Mouse (Mus musculus) bone marrow macrophage, adult 2 months (primary cell): ENCODE results near the gene Zfp213. TPM values are rescaled to one million over a fixed set of nuclear protein-coding genes. Genes with fewer than 3 reads are reported as not detected.

Experiments used
- H3K27ac ChIP-seq: 2 replicates; pipeline ENCODE4 v1.5.1; 2012; ENCODE audit warnings: low read depth, low read length; ENCODE audit not compliant: insufficient read depth
- H3K4me1 ChIP-seq: 2 replicates; pipeline ENCODE4 v1.6.1; 2012; ENCODE audit warnings: low read length; ENCODE audit not compliant: control insufficient read depth, insufficient read depth
- H3K4me3 ChIP-seq: 2 replicates; pipeline ENCODE4 v1.5.1; 2012; ENCODE audit warnings: mild to moderate bottlenecking, low read length, moderate library complexity; ENCODE audit not compliant: insufficient read depth
- CTCF ChIP-seq: IDR thresholded peaks from 2 replicates; pipeline ENCODE4 v1.5.1; 2012; ENCODE audit warnings: low read depth, mild to moderate bottlenecking, low read length, moderate library complexity
- POLR2A ChIP-seq: IDR thresholded peaks from 2 replicates; pipeline ENCODE4 v1.6.1; 2012; ENCODE audit warnings: mild to moderate bottlenecking, low read depth, low read length, borderline replicate concordance
- polyA plus RNA-seq: library from polyadenylated mRNA; stranded (reverse); fragments of >200 nt; gene quantifications from 2 replicates; pipeline ENCODE4 v1.2.4, GENCODE M21; 2012; ENCODE audit not compliant: missing spikeins, insufficient read depth, insufficient read length

Zfp213 gene
- polyA plus RNA-seq, 1 experiment: 4.1 TPM

DNA sequence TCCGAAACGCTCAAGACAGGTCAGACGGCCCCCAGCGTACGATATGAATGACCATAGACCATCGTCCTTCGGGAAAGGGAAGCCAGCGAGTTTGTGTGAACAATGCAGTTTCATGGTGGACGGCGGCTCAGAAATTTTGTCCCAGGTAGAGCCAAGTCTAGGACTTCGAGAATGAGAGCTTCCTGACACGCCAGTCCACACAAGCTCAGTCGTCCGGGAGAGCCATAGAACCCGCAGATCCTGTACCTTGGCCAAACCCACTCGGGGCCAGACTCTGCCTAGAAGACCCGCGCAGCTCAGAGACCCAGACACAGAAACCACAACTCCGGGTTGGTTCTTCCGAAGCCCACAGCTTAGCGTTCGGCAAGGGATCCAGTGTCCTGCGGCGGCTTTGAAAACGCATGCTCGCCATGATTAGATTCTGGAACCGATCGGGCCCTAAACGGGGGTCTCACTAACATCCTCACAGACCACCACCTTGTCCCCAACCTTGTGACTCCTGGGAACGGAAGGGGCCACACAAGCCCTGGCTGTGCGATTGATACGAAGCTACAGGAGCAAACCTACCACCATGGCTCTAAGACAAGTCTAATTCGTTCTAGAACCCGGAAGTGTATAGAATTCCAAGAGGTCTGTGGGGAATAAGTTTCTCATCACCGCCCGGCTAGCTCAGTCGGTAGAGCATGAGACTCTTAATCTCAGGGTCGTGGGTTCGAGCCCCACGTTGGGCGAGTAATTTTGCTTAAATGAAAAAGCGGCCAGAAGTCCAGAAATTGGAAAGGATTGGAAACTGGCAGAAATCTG is 17.1 kb downstream of the Zfp213 start:
- peaks cover 3% of the 10 kb centered on the region; the same call in 1 of the 2 replicates for H3K4me1 ChIP-seq
- peak overlapping the region; percentile 61 for H3K27ac ChIP-seq
- peak overlapping the region; percentile 90 for H3K4me3 ChIP-seq
- TF ChIP-seq CTCF: no peak
- no peak for TF ChIP-seq POLR2A

DNA sequence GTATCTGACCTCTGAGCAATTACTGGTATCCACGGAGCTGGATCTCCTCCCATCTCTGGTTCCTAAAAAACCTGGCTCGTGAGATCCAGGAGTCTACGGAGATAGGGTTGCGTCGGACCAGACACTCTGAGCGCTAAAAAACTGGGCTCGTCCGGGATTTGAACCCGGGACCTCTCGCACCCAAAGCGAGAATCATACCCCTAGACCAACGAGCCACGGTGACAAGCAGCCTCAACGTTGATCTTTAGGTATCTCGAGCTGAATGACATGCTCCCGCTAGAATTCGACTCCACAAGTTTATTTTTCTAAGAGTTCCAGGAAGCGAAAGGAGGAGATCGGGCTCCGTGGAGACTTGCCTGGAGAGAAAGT is 17.7 kb downstream of the Zfp213 start:
- H3K4me1 ChIP-seq: 0 out of 2 replicates have a peak, but pooled peaks cover under 1% of the 10 kb centered on the region

DNA sequence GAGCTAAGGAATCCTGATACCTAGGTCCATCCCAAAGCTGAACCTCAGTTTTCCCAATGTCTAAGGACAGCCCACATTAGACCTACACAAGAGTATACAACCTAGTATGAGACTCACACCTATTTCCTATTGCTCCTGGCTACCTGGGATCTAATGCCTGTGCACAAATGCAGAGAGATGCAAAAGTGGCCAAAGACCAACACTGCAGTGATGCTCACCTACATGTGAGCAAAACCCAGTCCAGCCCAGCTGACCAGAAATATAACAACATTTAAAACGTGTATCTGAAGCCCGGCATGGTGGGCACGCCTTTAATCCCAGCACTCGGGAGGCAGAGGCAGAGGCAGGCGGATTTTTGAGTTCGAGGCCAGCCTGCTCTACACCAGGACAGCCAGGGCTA is 18.2 kb downstream of the Zfp213 start:
- Histone ChIP-seq H3K27ac (no peak overlapping the region), H3K4me1 (no peaks in the 10 kb centered on the region), H3K4me3 (peak overlapping the region; percentile 90; the same call in 1 of the 2 replicates)
- TF ChIP-seq POLR2A: no peak
- no peak for TF ChIP-seq CTCF

More for the DNA sequence above, 17.7 kb downstream of the Zfp213 start:
- TF ChIP-seq CTCF (no peak), POLR2A (no peak)
- H3K4me3 ChIP-seq: peak overlapping the region; percentile 90
- H3K27ac ChIP-seq: peak overlapping the region; percentile 61

DNA sequence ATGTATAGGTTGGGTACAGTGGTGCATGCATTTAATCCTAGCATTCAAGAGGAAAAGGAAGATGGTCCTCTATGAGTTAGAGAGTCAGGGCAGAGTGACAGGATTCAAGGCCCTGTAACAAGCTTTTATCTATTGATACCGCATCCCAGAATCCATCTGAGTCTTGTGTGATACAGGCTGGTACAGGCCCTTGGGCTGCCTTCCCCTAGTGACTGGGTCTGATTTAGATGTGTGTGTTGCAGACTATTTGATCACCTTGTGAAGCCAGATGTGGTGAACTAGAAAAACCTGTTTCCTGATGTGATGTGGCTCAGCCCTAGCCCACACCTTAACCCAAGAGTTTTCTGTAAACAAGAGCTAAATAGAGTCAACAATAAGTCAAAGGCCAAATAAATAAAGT is 19.3 kb downstream of the Zfp213 start:
- Histone ChIP-seq H3K4me3 (no peak overlapping the region), H3K27ac (no peak overlapping the region), H3K4me1 (no peaks in the 10 kb centered on the region)
- TF ChIP-seq CTCF (no peak), POLR2A (no peak)

DNA sequence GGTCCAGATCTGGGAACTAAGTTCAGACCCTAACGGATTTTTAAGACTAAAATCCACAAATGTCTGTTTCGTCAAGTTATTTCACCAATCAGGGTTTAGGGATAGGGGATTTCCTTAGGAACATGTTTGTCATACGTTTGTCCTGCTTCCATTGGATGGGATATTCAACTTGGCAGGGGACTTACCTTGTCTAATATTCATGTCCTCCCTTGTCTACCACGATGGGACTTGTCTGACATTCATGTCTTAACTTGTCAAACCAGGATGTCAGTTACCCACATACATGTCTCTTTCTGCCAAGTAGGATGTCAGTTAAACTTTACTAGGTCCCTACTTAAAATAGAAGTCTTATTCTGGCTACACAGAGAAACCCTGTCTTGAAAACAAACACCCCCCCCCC is 20.1 kb downstream of the Zfp213 start:
- H3K4me1 ChIP-seq: no peaks in the 10 kb centered on the region
- no peak overlapping the region for H3K4me3 ChIP-seq
- TF ChIP-seq POLR2A (no peak), CTCF (no peak)
- no peak overlapping the region for H3K27ac ChIP-seq

DNA sequence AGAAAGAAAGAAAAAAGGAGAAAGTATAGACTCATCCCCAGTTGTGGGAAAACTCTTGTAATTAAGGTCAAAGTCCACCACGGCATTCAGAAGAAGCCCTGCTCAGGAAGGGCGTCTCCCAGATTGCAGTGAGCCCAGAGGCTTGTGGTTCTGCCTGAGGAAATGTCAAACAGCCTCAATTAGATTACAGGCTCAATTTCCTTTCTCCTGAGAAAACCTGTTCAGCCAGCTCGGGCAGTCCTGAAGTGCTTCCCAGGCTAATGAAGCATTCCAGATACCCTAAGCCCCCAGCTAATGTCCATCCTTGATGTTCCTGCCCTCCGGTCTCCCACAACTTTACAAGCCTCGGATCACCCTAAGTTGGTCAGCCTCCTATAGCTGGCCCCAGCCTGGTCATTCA is 20.7 kb downstream of the Zfp213 start:
- TF ChIP-seq POLR2A: no peak
- no peak for TF ChIP-seq CTCF
- Histone ChIP-seq H3K27ac (no peak overlapping the region), H3K4me3 (no peak overlapping the region), H3K4me1 (no peaks in the 10 kb centered on the region; the same call in 1 of the 2 replicates)

DNA sequence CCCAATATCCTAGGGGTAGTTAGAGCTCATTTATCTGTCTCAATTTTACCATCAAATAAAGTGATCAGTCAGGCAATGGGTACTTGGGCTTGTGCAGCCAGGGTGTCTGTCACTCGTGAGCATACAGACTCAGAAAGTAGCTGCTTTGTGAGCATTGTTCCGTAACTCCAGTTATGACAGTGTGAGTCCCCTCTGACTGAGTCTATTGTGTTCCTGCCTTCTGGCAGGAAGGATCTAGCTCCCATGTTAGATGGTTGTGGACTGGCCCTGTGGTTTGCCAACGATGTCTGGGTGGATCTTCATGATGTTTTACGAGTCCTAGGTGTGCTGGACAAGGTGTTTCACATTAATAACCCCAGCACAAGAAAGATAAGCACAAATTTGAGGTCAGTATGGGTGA is 21.2 kb downstream of the Zfp213 start:
- TF ChIP-seq CTCF (no peak), POLR2A (no peak)
- no peak overlapping the region for H3K27ac ChIP-seq
- peaks cover 4% of the 10 kb centered on the region for H3K4me1 ChIP-seq
- H3K4me3 ChIP-seq: no peak overlapping the region

DNA sequence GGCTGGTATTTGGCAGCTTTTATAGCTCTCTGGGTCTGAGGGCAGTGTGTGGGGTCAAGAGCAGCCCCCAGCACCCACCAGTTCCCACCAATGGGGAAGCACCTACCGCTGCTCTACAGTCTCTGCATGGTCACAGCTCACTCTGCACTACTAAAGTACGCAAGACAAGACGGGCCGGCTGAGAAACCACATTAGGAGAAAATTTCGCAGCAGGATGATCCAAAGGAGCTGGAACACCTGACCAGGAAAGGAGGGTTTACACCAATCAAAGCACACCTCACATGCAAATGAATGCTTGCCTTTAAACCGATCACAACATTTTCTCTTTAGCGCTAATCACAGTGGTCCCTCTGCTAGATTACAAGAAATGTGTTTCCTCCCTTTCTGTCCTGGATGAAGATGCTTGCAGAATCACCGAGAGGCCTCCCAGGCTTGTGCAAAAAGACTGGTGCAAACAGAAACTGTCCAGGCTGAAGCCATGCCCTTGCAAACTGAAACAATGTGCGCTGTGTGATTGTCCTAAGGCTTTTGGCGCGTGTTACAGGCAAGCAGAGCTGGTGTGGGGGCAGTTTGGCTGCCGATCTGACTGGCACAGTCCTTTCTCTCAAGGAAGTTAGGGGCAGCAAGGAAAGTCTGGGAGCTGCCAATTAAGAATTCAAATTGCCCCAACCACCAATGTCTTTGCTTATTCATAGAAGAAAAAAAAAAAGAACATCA is 21.9 kb downstream of the Zfp213 start:
- no peak overlapping the region for H3K27ac ChIP-seq
- H3K4me3 ChIP-seq: no peak overlapping the region
- peaks cover 9% of the 10 kb centered on the region for H3K4me1 ChIP-seq
- TF ChIP-seq POLR2A (no peak), CTCF (no peak)

DNA sequence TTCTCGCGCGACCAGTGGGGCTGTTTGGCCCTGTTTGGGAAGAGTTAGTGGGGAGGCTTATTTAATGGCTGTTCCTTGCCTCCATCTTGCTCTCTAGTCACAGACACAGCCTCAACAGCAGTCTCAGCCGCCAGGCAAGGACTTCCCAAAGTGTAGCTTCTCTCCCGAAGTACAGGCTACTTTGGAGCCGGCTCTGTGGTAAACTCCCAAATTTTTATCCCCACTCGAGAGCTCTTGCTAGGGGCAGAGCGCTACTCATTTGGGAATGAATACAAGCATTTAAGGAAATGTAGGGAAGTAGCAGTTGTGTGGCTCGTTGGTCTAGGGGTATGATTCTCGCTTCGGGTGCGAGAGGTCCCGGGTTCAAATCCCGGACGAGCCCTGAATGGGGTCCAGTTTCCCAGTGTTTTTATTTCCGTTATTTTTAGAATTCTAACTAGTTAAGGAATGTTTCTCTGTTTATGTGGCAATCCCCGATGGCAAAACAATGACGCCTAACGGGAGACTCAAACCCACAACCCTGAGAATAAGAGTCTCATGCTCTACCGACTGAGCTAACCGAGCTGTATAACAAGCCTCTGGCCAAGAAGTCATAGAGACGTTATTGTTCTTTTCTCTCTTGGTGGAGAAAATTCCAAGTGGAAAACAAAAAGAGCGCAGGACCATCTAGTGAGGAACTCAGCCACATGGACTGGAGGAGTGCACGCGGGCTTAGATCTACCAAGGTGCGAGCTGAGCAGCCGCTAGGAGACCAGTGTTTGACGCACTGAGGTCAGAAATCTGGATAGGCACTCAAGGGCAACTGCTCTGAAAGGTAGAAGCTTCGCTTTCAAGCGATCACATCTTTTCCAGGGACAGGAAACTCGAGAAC is 23.2 kb downstream of the Zfp213 start:
- H3K4me1 ChIP-seq: peaks cover 11% of the 10 kb centered on the region

More for the DNA sequence above, 23.2 kb downstream of the Zfp213 start:
- TF ChIP-seq CTCF (no peak), POLR2A (no peak)
- Histone ChIP-seq H3K4me3 (no peak overlapping the region), H3K27ac (no peak overlapping the region)
